Mouse (Mus musculus) forebrain, embryonic 14.5 days (tissue): Measurements from ENCODE around the gene Naa15. TPM values are rescaled to one million over a fixed set of nuclear protein-coding genes. Genes with fewer than 3 reads are reported as not detected.

Experiments
- ATAC-seq: fragments of 200-750 bp; cut with Nextera tagmentation; 2 replicates; pipeline ENCODE4 v1.8.0; 2017; ENCODE audit warnings: mild to moderate bottlenecking, moderate library complexity
- DNase-seq: peaks from one replicate; pipeline ENCODE4 v3.0.0-alpha.2; 2015; ENCODE audit warnings: low spot score
- H3K27ac ChIP-seq: fragments of 300-500 bp; sonication (generic); 2 replicates; pipeline ENCODE4 v1.5.1; 2014; ENCODE audit warnings: low read depth, mild to moderate bottlenecking, control low read depth, low read length, moderate library complexity
- H3K27me3 ChIP-seq: fragments of 300-500 bp; sonication (generic); replicated peaks from 2 replicates; pipeline ENCODE4 v1.6.1; 2014; ENCODE audit warnings: low read length, control low read depth, mixed read lengths; ENCODE audit not compliant: control insufficient read depth, insufficient read depth
- H3K36me3 ChIP-seq: fragments of 300-500 bp; sonication (generic); 2 replicates; pipeline ENCODE4 v1.6.1; 2014; ENCODE audit warnings: low read length, control low read depth; ENCODE audit not compliant: control insufficient read depth, insufficient read depth
- H3K4me1 ChIP-seq: fragments of 300-500 bp; sonication (generic); 2 replicates; pipeline ENCODE4 v1.6.1; 2014; ENCODE audit warnings: antibody characterized with exemption, low read length, control low read depth; ENCODE audit not compliant: control insufficient read depth, insufficient read depth
- H3K4me2 ChIP-seq: fragments of 300-500 bp; sonication (generic); 2 replicates; pipeline ENCODE4 v1.6.1; 2014; ENCODE audit warnings: mild to moderate bottlenecking, control low read depth, low read length
- H3K4me3 ChIP-seq: fragments of 300-500 bp; sonication (generic); 2 replicates; pipeline ENCODE4 v1.5.1; 2014; ENCODE audit warnings: low read depth, low read length, control low read depth
- H3K9ac ChIP-seq: fragments of 300-500 bp; sonication (generic); 2 replicates; pipeline ENCODE4 v1.6.1; 2014; ENCODE audit warnings: mild to moderate bottlenecking, low read length, control low read depth, moderate library complexity
- H3K9me3 ChIP-seq: fragments of 300-500 bp; sonication (generic); replicated peaks from 2 replicates; pipeline ENCODE4 v1.6.1; 2016; ENCODE audit warnings: low read length, control low read depth, mixed read lengths; ENCODE audit not compliant: control insufficient read depth
- whole genome bisulfite sequencing: fragments of 180-500 bp; shearing (Covaris S2); extraction: QIAGEN DNeasy Blood & Tissue Kit; methylation state at CpG from one replicate; pipeline ENCODE4 v1.1.7; 2014; 5-methylcytosine and 5-hydroxymethylcytosine counted together
- polyA plus RNA-seq: library from polyadenylated mRNA; unstranded; fragments of >200 nt; fragmentation: Nextera tagmentation; extraction: Ambion mirVana; gene quantifications from 2 replicates; pipeline ENCODE4 v1.2.1, GENCODE M21; 2014

The Naa15 gene
- polyA plus RNA-seq, 1 experiment from 2014 or later, result 26.6 TPM

GRCm38 (mm10) chr3:51484370-51484769 is 69.4 kb downstream of the Naa15 start:
- Histone ChIP-seq H3K4me1 (peaks cover 18% of the 10 kb centered on the region), H3K36me3 (no peaks in the 10 kb centered on the region), H3K4me3 (peak overlapping the region; percentile 57), H3K9me3 (no peaks in the 10 kb centered on the region), H3K27ac (peak overlapping the region; percentile 94), H3K27me3 (no peaks in the 10 kb centered on the region), H3K4me2 (peak overlapping the region; percentile 90), H3K9ac (peak overlapping the region; percentile 85)
- no peak; the same call in 1 of the 2 replicates for ATAC-seq
- whole genome bisulfite sequencing, result under 1% methylated on average over 33 of the region's 33 CpGs
- peak; percentile 14 for DNase-seq

DNA sequence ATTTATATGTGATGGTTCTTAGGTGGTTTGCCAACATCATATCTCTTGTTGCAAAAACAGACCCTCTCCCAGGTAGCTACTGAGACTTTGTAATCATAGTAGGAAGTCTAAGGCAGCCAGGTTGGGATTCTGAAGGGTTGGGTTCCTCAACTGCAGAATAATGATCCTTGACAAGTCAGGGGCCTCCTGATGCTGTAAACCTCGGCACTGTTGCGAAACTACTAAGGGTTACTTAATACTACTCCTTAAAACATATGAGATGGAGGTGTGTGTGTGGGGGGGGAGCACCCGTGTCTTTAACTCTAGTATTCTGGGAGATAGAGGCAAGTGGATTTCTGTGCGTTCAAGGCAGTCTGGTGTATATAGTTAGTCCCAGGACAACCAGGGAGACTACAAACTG is 70.4 kb downstream of the Naa15 start:
- peak overlapping the region; percentile 85; the same call in 1 of the 2 replicates for H3K9ac ChIP-seq
- H3K27me3 ChIP-seq, result no peaks in the 10 kb centered on the region
- peaks cover 18% of the 10 kb centered on the region for H3K4me1 ChIP-seq
- ATAC-seq (no peak), DNase-seq (no peak)
- no peak overlapping the region for H3K27ac ChIP-seq
- H3K9me3 ChIP-seq, result no peaks in the 10 kb centered on the region
- peak overlapping the region; percentile 90 for H3K4me2 ChIP-seq
- WGBS, result 76% methylated on average over 4 of the region's 4 CpGs
- peak overlapping the region; percentile 57; the same call in 1 of the 2 replicates for H3K4me3 ChIP-seq
- no peaks in the 10 kb centered on the region for H3K36me3 ChIP-seq

- no peaks in the 10 kb centered on the region for H3K27me3 ChIP-seq
- H3K4me1 ChIP-seq, result peaks cover 18% of the 10 kb centered on the region
- H3K27ac ChIP-seq, result no peak overlapping the region
- no peak overlapping the region for H3K4me2 ChIP-seq
- DNase-seq, result peak; percentile 12
- H3K36me3 ChIP-seq, result no peaks in the 10 kb centered on the region
- ATAC-seq, result no peak
- H3K9me3 ChIP-seq, result no peaks in the 10 kb centered on the region
- H3K4me3 ChIP-seq, result no peak overlapping the region
- WGBS, result 82% methylated on average over 4 of the region's 4 CpGs
- no peak overlapping the region for H3K9ac ChIP-seq
These were observed 71.7 kb downstream of the Naa15 start for GRCm38 (mm10) chr3:51486491-51487195.

DNA sequence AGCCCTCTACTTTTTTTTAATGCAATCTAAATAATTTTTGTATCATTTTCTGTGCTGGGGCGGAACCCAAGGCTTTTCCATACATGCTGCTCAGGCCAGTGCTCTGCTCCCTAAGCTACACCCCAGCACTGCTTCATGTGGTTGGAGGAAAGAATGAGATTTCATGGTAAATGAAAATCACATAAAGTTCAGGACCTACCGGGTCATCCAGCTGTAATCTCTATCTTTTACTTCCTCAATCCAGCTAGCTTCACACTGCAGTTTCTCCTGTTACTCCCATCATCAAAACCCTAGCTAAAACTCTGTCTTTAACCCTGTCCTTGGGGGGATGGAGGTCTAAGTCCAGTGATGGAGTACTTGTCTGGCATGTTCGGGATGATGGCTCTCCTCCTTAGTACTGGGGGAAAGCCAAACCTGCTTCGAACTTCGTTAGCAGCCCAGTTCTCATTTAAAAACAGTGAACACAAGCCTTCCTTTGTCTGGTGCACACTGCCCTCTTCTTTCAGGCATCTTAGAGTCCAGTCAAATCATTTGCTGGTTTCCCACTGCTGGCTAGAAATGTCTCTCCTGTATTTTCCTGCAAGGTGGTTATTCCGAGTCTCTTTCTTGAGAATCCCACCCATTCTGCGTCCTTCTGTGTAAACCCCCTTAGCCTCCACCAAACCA is 75.3 kb downstream of the Naa15 start:
- Histone ChIP-seq H3K9ac (no peak overlapping the region), H3K27ac (no peak overlapping the region), H3K4me1 (peaks cover 4% of the 10 kb centered on the region), H3K9me3 (no peaks in the 10 kb centered on the region), H3K27me3 (no peaks in the 10 kb centered on the region), H3K4me3 (no peak overlapping the region), H3K36me3 (peaks cover 18% of the 10 kb centered on the region), H3K4me2 (no peak overlapping the region)
- DNase-seq (peak; percentile 24), ATAC-seq (no peak)
- WGBS, result 52% methylated on average over 7 of the region's 7 CpGs

DNA sequence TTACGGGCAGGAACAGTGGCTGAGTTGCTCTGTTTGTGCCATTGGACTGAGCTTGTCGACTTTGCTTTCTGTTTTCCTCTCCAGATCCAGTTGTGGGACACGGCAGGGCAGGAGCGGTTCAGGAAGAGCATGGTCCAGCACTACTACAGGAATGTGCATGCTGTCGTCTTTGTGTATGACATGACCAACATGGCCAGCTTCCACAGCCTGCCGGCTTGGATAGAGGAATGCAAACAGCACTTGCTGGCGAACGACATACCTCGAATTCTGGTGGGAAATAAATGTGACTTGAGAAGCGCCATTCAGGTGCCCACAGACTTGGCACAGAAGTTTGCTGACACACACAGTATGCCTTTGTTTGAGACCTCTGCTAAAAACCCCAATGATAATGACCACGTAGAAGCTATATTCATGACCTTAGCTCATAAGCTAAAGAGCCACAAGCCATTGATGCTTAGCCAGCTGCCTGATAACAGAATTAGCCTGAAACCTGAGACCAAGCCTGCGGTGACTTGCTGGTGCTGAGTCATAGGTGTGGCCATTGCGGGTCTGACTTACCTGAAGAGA is 78.4 kb downstream of the Naa15 start:
- H3K27me3 ChIP-seq, result no peaks in the 10 kb centered on the region
- H3K4me2 ChIP-seq, result no peak overlapping the region
- ATAC-seq (no peak), DNase-seq (no peak)
- H3K4me1 ChIP-seq, result no peaks in the 10 kb centered on the region
- no peaks in the 10 kb centered on the region for H3K9me3 ChIP-seq
- WGBS, result 91% methylated on average over 13 of the region's 13 CpGs
- no peak overlapping the region for H3K27ac ChIP-seq
- H3K36me3 ChIP-seq, result peaks cover 21% of the 10 kb centered on the region
- no peak overlapping the region for H3K9ac ChIP-seq
- no peak overlapping the region for H3K4me3 ChIP-seq

- no peak overlapping the region for H3K27ac ChIP-seq
- ATAC-seq, result no peak
These were observed 79.5 kb downstream of the Naa15 start for GRCm38 (mm10) chr3:51494466-51494865.

GRCm38 (mm10) chr3:51495646-51496045 is 80.7 kb downstream of the Naa15 start:
- no peak overlapping the region for H3K4me3 ChIP-seq
- no peaks in the 10 kb centered on the region for H3K27me3 ChIP-seq
- no peak overlapping the region for H3K9ac ChIP-seq
- DNase-seq, result no peak
- H3K27ac ChIP-seq, result no peak overlapping the region
- no peak overlapping the region for H3K4me2 ChIP-seq
- no peaks in the 10 kb centered on the region for H3K4me1 ChIP-seq
- no peaks in the 10 kb centered on the region for H3K9me3 ChIP-seq
- no peak for ATAC-seq
- H3K36me3 ChIP-seq, result peaks cover 21% of the 10 kb centered on the region
- 93% methylated on average over 9 of the region's 9 CpGs for WGBS

More at GRCm38 (mm10) chr3:51494466-51494865, 79.5 kb downstream of the Naa15 start:
- no peak for DNase-seq
- no peak overlapping the region for H3K4me3 ChIP-seq
- H3K9me3 ChIP-seq, result no peaks in the 10 kb centered on the region
- H3K9ac ChIP-seq, result no peak overlapping the region
- no peaks in the 10 kb centered on the region for H3K4me1 ChIP-seq
- no peaks in the 10 kb centered on the region for H3K27me3 ChIP-seq
- 82% methylated on average over 2 of the region's 2 CpGs for WGBS
- peaks cover 21% of the 10 kb centered on the region for H3K36me3 ChIP-seq
- H3K4me2 ChIP-seq, result no peak overlapping the region

- ATAC-seq (no peak), DNase-seq (no peak)
- H3K36me3 ChIP-seq, result peaks cover 21% of the 10 kb centered on the region
- no peaks in the 10 kb centered on the region for H3K4me1 ChIP-seq
- no peak overlapping the region for H3K9ac ChIP-seq
- no peak overlapping the region for H3K4me3 ChIP-seq
- 95% methylated on average over 1 of the region's 1 CpGs for WGBS
- no peaks in the 10 kb centered on the region; the same call in 1 of the 2 replicates for H3K27me3 ChIP-seq
- no peaks in the 10 kb centered on the region for H3K9me3 ChIP-seq
- no peak overlapping the region for H3K27ac ChIP-seq
- H3K4me2 ChIP-seq, result no peak overlapping the region
These were observed 83.0 kb downstream of the Naa15 start for GRCm38 (mm10) chr3:51497978-51498377.

GRCm38 (mm10) chr3:51498659-51499058 is 83.7 kb downstream of the Naa15 start:
- H3K36me3 ChIP-seq, result peaks cover 16% of the 10 kb centered on the region
- ATAC-seq, result no peak
- no peak overlapping the region for H3K9ac ChIP-seq
- H3K4me2 ChIP-seq, result no peak overlapping the region
- H3K27me3 ChIP-seq, result no peaks in the 10 kb centered on the region; the same call in 1 of the 2 replicates
- H3K9me3 ChIP-seq, result no peaks in the 10 kb centered on the region
- H3K27ac ChIP-seq, result no peak overlapping the region
- no peak for DNase-seq
- H3K4me1 ChIP-seq, result no peaks in the 10 kb centered on the region
- H3K4me3 ChIP-seq, result no peak overlapping the region
- 82% methylated on average over 5 of the region's 5 CpGs for WGBS
